Comparison of ENCODE assay signal across 7 mouse cellular contexts in genomic region chr6:30692826-30693225, GRCm38 (mm10). TPM values are rescaled to one million over a fixed set of nuclear protein-coding genes. Genes with fewer than 3 reads are reported as not detected.
DNase-seq lines count a peak whose midpoint lies in the region; ATAC-seq and TF ChIP-seq lines count a peak whose summit lies in the region.

No protein-coding gene starts in this region.

- DNase-seq in left cerebral cortex, adult 2 months (ENCODE audit: extremely low spot score in 1 of 2, low spot score in 2 of 2) = no peak
- DNase-seq in left cerebral cortex, adult 9 months (ENCODE audit: low spot score in 2 of 2) = no peak
- DNase-seq in c-Kit-positive CD71-positive TER-119-positive erythroid progenitor cells, embryonic 14.5 days (ENCODE audit: low spot score) = peak; percentile 17
- no peak for DNase-seq in frontal cortex, postnatal 25 days (ENCODE audit: low spot score in 2 of 2)
- no peak for DNase-seq in retina, postnatal 1 day

- 74% methylated on average over 5 of the region's 5 CpGs for WGBS in hindbrain, embryonic 16.5 days
- 81% methylated on average over 5 of the region's 5 CpGs for WGBS in neural tube, embryonic 12.5 days

- H3K9ac ChIP-seq in hindbrain, embryonic 16.5 days (ENCODE audit: low read depth, low read length) = peak overlapping the region; percentile 78
- H3K9ac ChIP-seq in neural tube, embryonic 12.5 days = peak overlapping the region; percentile 58

- H3K4me2 ChIP-seq in hindbrain, embryonic 16.5 days (ENCODE audit: low read length) = peak overlapping the region; percentile 75
- H3K4me2 ChIP-seq in neural tube, embryonic 12.5 days (replicated peaks) = peak overlapping the region; percentile 57

- no peak for TF ChIP-seq CTCF in left cerebral cortex, adult 2 months (IDR thresholded peaks at IDR 0.05)

- H3K27me3 ChIP-seq in hindbrain, embryonic 16.5 days (replicated peaks; ENCODE audit: control insufficient read depth, insufficient read depth, low read length) = no peaks in the 10 kb centered on the region
- H3K27me3 ChIP-seq in neural tube, embryonic 12.5 days (replicated peaks) = no peaks in the 10 kb centered on the region

- intact Hi-C loops in left cerebral cortex, adult 2 months (cut with DNase I) = loop anchor here (2.0 kb wide), 1 partner anchor 18 kb away; no protein-coding TSS in a partner anchor

- H3K27ac ChIP-seq in left cerebral cortex, adult 2 months = peak overlapping the region; percentile 99
- H3K27ac ChIP-seq in hindbrain, embryonic 16.5 days (ENCODE audit: low read depth, low read length) = peak overlapping the region; percentile 93
- H3K27ac ChIP-seq in neural tube, embryonic 12.5 days = peak overlapping the region; percentile 77; the same call in 1 of the 2 replicates

- peak overlapping the region; percentile 67 for H3K4me3 ChIP-seq in left cerebral cortex, adult 2 months
- H3K4me3 ChIP-seq in hindbrain, embryonic 16.5 days (ENCODE audit: low read length) = peak overlapping the region; percentile 65
- H3K4me3 ChIP-seq in neural tube, embryonic 12.5 days = peak overlapping the region; percentile 48

- peaks cover 8% of the 10 kb centered on the region; the same call in 1 of the 2 replicates for H3K4me1 ChIP-seq in hindbrain, embryonic 16.5 days (ENCODE audit: control insufficient read depth, insufficient read depth, low read depth, low read length)
- peaks cover 13% of the 10 kb centered on the region; the same call in 1 of the 2 replicates for H3K4me1 ChIP-seq in neural tube, embryonic 12.5 days

- ATAC-seq in hindbrain, embryonic 16.5 days = no peak
- ATAC-seq in neural tube, embryonic 12.5 days (ENCODE audit: low FRiP score, low read depth) = no peak

- H3K36me3 ChIP-seq in hindbrain, embryonic 16.5 days (ENCODE audit: control insufficient read depth, insufficient read depth, low read length) = no peaks in the 10 kb centered on the region
- H3K36me3 ChIP-seq in neural tube, embryonic 12.5 days = no peaks in the 10 kb centered on the region

- H3K9me3 ChIP-seq in hindbrain, embryonic 16.5 days (ENCODE audit: control insufficient read depth, low read length) = no peaks in the 10 kb centered on the region
- no peaks in the 10 kb centered on the region for H3K9me3 ChIP-seq in neural tube, embryonic 12.5 days

RNA-seq across cellular contexts. Expression of gene Cep41, which starts 0.7 kb away (rescaled TPM):
- 1 to 10 TPM; 6.5 to 9.2 TPM for total RNA-seq in left cerebral cortex, adult 2 months (2021)
- polyA plus RNA-seq in hindbrain, embryonic 16.5 days (2015; fragmentation: Nextera tagmentation; extraction: Ambion mirVana) = 10.4 and 14.1 TPM in 2 replicates
- polyA plus RNA-seq in neural tube, embryonic 12.5 days (2016; fragmentation: Nextera tagmentation; extraction: Ambion mirVana) = 17.9 and 21.6 TPM in 2 replicates

RNA-seq across cellular contexts. Expression of gene Mest, which starts 30.5 kb away (rescaled TPM):
- 100 to 1,000 TPM in 1 of 2 experiments, 10 to 100 TPM in 1; 90.5 to 129 TPM for total RNA-seq in left cerebral cortex, adult 2 months (2021)
- 303 and 331 TPM in 2 replicates for polyA plus RNA-seq in hindbrain, embryonic 16.5 days (2015; fragmentation: Nextera tagmentation; extraction: Ambion mirVana)
- 777 and 779 TPM in 2 replicates for polyA plus RNA-seq in neural tube, embryonic 12.5 days (2016; fragmentation: Nextera tagmentation; extraction: Ambion mirVana)

RNA-seq across cellular contexts. Expression of gene Cpa1, which starts 53.8 kb away (rescaled TPM):
- total RNA-seq in left cerebral cortex, adult 2 months (2021) = not detected
- 0.85 and 0.90 TPM in 2 replicates for polyA plus RNA-seq in hindbrain, embryonic 16.5 days (2015; fragmentation: Nextera tagmentation; extraction: Ambion mirVana)
- polyA plus RNA-seq in neural tube, embryonic 12.5 days (2016; fragmentation: Nextera tagmentation; extraction: Ambion mirVana) = 0.18 and 0.37 TPM in 2 replicates
